Mouse (Mus musculus) adrenal gland, adult 8-10 months (tissue): ENCODE measurements around the gene Ptprg. TPM values are rescaled to one million over a fixed set of nuclear protein-coding genes. Genes with fewer than 3 reads are reported as not detected.
A peak's percentile ranks its signal among the peaks of the same experiment; 100 is the strongest.
"Not testable (repeated sequence)": the region's sequence is repeated elsewhere in the genome, so short reads cannot be mapped to it uniquely, and the experiment has no call there.

Experiments
- DNase-seq: peaks from one replicate; pipeline ENCODE4 v3.0.0; 2022
- total RNA-seq, 4 experiments: library from RNA; stranded (reverse); gene quantifications; 2 replicates each; pipeline ENCODE4 v1.2.4; 2022

Gene Ptprg
- total RNA-seq, 4 experiments from 2014 or later = 96.2 to 135 (median 118) TPM

- DNase-seq = no peak
Measured at GRCm38 (mm10) chr14:12221571-12221970, 668.2 kb downstream of the Ptprg start.

DNA sequence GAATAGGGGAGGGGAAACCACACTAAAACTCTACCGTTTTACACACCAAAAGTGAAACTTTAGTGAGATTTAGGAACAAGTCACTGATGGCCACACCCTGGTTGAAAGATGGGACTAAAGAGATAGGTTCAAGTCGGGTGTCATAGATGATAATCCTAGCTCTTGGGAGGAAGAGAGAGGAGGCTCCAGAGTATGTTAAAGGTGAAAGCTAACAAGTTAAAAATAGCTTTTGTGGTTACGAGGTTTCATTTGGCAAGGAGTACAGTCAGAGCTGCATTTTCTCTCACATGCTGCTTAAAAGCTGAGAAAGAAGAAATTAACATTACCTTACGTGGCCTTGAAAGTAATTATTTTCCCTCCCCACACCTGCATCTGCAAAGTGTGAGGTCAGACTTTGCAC is 690.4 kb downstream of the Ptprg start:
- DNase-seq = no peak

DNA sequence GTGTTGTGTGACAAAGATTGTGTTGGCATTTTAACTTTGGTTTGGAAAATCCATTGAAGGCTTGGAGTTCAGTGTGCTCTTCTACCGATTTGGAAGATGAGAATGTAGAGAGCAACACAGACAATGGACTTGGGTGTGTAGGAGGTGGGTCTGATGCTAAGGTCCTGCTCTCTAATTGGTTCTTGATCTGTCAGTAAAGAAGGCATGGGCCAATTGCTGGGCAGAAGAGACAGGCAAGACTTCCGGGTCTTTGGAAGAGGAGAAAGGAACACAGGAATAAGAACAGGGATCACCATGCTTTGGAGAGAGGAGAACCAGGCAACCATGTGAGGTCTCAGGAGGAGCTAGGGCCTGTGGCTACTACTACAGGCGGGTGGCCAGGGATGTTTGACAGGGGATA is 722.7 kb downstream of the Ptprg start:
- no peak for DNase-seq

GRCm38 (mm10) chr14:12283641-12284040 is 730.3 kb downstream of the Ptprg start, which contains the start of gene Gm49355:
Gm49355 (plus strand) TSS chr14:12283976.
- no peak for DNase-seq

DNA sequence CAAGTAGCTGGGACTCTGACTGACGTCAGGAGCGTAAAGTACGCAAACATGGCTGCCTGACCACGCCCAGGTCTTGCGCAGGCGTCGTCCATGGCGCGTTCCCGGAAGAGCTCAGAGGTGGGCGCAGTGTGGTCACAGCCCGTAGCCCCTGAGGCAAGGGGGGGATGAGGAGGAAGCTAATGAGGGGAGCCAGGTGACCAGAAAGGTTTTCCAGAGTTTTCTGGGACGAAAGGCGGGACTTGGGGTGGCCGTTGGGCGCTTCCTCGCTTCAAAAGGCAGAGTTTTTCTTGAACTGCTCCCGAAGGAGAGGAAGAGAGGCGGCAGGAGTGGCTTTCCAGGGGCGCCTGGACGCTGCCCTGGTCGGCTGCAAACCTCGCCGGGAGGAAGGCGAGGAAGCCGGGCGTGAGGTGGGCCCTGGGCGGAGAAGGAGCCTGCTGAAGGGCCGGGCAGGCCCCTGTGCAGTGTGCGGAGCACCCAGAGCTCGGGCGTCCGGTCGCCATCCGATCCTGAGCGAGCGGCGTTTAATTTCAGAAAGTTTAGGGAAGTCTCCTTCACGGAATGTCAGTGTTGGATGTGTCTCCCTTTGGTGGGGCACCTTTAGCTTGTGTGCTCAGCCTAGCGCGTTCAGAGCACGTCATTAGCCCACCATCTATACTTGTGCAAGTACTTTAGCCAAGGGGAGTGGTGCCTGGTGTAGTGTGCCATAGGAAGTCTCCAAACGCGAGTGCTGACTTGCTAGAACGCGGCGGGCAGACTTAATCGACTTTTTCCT is 731.0 kb downstream of the Ptprg start, which contains the start of gene 3830406C13Rik:
Gene 3830406C13Rik, plus strand, starts transcription at position 33 of the 772 bp plus-strand sequence.
- peak; percentile 74 for DNase-seq

DNA sequence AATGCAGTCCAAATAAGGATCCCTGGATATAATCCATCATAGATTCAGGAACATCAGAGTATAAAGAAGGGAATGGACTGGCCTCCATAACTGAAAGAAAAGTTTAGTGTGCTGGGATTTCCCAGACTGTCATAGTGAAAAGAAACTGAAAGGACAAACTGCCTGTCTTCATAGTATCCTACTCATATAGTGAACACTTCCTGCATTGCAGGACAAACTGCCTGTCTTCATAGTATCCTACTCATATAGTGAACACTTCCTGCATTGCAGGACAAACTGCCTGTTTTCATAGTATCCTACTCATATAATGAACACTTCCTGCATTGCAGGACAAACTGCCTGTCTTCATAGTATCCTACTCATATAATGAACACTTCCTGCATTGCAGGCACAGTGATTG is 736.4 kb downstream of the Ptprg start:
- not testable (repeated sequence) for DNase-seq

Other genes starting within 250 kb of the Ptprg start
- 1 to 10 TPM in 1 of 4 experiments, under 1 TPM in 1, not detected in 2; 0.35 to 1.1 TPM for gene Gm3839, start 196.8 kb upstream of the Ptprg start, total RNA-seq